Mouse (Mus musculus): Measurements from ENCODE around the gene Cxcl13. TPM values are rescaled to one million over a fixed set of nuclear protein-coding genes. Genes with fewer than 3 reads are reported as not detected.

Cxcl13 gene
- polyA plus RNA-seq (2015; fragmentation: Nextera tagmentation; extraction: Ambion mirVana): not detected in 2 replicates

DNA sequence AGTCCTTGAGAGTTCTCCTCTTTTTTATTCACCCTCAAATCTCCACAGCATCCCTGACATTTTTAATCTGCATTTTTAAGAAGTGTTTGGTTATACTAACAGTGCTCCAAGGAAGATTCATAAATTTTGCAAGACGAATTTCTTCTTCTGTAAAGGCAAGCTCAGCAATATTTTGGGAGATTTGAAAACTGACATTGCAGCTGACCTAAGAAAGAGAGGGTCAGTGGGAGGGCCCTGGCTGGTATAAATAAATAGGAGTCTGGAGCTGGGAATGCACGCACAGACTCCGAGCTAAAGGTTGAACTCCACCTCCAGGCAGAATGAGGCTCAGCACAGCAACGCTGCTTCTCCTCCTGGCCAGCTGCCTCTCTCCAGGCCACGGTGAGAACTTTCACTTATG, at the start of gene Cxcl13:
Gene Cxcl13 (plus strand): TSS at position 301 of the 400 bp plus-strand sequence.
- Histone ChIP-seq H3K27me3 (no peaks in the 10 kb centered on the region), H3K36me3 (no peaks in the 10 kb centered on the region), H3K9me3 (no peaks in the 10 kb centered on the region), H3K4me2 (replicated peaks) (no peak within 1 kb of the TSS), H3K9ac (replicated peaks) (no peak within 1 kb of the TSS), H3K27ac (no peak within 1 kb of the TSS), H3K4me1 (replicated peaks) (no peaks in the 10 kb centered on the region), H3K4me3 (replicated peaks) (no peak within 1 kb of the TSS)
- ATAC-seq: no peak
- 72% methylated on average over 5 of the region's 5 CpGs for WGBS

DNA sequence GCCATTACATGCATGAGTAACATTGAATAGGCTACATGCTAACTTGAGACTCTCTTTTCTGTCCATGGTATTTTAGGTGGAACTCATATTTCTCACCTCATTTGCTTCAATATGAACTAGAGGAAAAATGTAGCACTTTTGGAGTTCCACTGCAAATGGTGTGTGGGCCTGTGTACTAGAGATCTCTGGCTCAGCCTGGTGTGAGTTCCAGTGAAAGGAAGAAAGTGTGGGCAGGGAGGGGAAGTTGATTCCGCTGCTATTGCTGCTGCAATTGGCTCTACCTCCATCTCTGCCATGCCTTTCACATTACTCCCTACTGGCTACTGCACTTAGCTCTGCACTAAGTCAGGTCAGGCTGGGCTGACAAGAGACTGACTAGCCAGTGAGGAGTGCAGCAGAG, 45.7 kb upstream of the Cxcl13 start:
- no peaks in the 10 kb centered on the region for H3K9me3 ChIP-seq
- H3K4me2 ChIP-seq (replicated peaks): no peak overlapping the region
- ATAC-seq: no peak
- no peaks in the 10 kb centered on the region for H3K4me1 ChIP-seq (replicated peaks)
- H3K27ac ChIP-seq: no peak overlapping the region
- no peak overlapping the region for H3K4me3 ChIP-seq (replicated peaks)
- no peaks in the 10 kb centered on the region for H3K36me3 ChIP-seq
- WGBS: 85% methylated on average over 1 of the region's 1 CpGs
- H3K27me3 ChIP-seq: no peaks in the 10 kb centered on the region
- H3K9ac ChIP-seq (replicated peaks): no peak overlapping the region

DNA sequence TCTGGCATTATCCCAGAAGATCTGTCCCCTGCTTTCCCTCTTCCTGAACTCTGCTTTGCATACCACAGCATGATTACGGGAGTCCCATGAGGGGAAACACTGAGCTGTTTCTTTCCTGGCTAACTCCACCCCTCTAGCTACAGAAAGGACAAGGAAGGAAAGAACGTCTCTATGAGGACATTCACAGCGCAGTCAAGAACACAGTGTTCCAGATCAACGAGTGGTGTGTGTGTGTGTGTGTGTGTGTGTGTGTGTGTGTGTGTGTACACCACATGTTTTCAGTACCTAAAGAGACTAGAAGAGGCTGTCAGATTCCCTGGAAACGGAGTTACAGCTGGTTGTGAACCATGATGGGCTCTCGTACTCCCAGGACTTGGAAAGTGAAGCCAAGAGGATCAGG, 38.3 kb upstream of the Cxcl13 start:
- H3K27ac ChIP-seq: no peak overlapping the region
- no peaks in the 10 kb centered on the region for H3K27me3 ChIP-seq
- no peaks in the 10 kb centered on the region for H3K9me3 ChIP-seq
- no peak overlapping the region for H3K4me2 ChIP-seq (replicated peaks)
- no peak overlapping the region for H3K4me3 ChIP-seq (replicated peaks)
- H3K9ac ChIP-seq (replicated peaks): no peak overlapping the region
- no peaks in the 10 kb centered on the region for H3K4me1 ChIP-seq (replicated peaks)
- ATAC-seq: no peak
- 88% methylated on average over 6 of the region's 6 CpGs for WGBS
- no peaks in the 10 kb centered on the region for H3K36me3 ChIP-seq

DNA sequence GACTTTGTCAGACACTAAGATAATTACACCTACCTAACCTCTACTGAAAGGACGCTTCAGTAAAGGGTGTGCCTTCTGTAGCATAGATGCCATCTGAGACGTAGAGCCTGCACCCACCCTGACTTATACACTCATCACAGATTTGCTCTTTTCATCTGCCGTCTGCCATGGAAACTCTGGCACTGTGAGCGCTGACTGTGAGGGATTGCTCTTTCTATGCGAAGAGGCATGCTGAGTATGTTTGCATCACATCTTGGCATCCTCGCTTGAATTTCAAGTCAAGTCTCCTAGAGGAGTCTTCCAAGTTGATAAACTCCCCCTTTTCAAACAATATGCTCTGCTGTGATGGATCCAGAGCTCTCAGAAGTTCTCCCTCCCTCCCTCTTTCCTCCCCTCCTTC, 32.7 kb upstream of the Cxcl13 start:
- Histone ChIP-seq H3K4me2 (replicated peaks) (no peak overlapping the region), H3K36me3 (no peaks in the 10 kb centered on the region), H3K9ac (replicated peaks) (no peak overlapping the region), H3K9me3 (no peaks in the 10 kb centered on the region), H3K4me1 (replicated peaks) (no peaks in the 10 kb centered on the region), H3K27ac (no peak overlapping the region), H3K27me3 (no peaks in the 10 kb centered on the region), H3K4me3 (replicated peaks) (no peak overlapping the region)
- no peak for ATAC-seq
- 83% methylated on average over 6 of the region's 6 CpGs for WGBS

DNA sequence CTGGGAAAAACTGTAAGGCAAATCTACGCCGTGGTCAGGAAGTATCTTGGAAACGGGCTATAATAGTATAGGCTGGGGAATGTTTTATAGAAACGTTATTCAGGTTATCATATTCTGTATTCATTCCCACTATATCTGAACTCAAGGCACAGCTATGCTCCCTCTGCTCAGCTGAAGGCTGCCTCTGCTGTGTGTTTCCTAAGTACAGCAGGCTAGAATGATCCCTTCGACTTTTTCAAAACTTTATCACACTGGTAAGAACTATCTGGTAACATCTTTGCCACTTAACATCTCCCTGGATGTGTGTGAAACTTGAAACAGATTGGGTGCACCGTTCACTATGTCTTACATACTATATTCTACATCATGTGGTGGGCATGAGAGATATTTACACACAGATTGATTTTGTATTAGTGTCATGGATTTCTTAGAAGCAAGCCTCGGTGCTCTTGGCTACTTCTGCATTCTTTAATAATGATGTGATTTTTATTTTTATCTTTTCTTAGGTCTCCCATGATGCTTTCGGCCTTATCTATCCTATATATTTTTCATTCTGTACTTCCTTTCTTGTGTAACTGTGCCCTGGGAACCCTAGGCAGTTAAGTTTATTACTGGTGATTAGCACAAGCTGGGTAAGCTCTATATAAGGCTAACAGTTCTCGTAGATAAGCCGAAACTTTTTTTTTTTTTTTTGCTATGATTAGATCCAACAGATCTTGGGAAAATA, 31.4 kb upstream of the Cxcl13 start:
- no peak overlapping the region for H3K4me3 ChIP-seq (replicated peaks)

DNA sequence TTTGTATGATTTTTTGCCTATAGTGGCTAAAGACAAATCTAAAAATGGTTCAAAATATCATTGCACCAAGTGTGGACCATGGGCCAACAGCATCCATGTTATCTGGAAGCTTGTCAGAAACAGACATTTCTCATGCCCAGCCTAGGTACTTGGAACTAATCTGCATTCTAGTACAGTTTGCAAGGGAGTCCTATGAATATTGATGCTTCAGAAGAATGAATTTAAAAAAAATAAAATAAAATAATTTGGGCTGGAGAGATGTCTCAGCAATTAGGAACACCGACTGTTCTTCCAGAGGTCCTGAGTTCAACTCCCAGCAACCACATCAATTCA, 30.9 kb upstream of the Cxcl13 start:
- Histone ChIP-seq H3K4me1 (replicated peaks) (no peaks in the 10 kb centered on the region), H3K27me3 (no peaks in the 10 kb centered on the region), H3K9ac (replicated peaks) (no peak overlapping the region), H3K4me2 (replicated peaks) (no peak overlapping the region), H3K9me3 (no peaks in the 10 kb centered on the region), H3K27ac (no peak overlapping the region), H3K4me3 (replicated peaks) (no peak overlapping the region), H3K36me3 (no peaks in the 10 kb centered on the region)
- WGBS: 89% methylated on average over 1 of the region's 1 CpGs
- no peak for ATAC-seq

More for the DNA sequence above, 31.4 kb upstream of the Cxcl13 start:
- Histone ChIP-seq H3K9ac (replicated peaks) (no peak overlapping the region), H3K4me1 (replicated peaks) (no peaks in the 10 kb centered on the region), H3K27me3 (no peaks in the 10 kb centered on the region), H3K4me2 (replicated peaks) (no peak overlapping the region), H3K36me3 (no peaks in the 10 kb centered on the region), H3K9me3 (no peaks in the 10 kb centered on the region), H3K27ac (no peak overlapping the region)
- ATAC-seq: no peak
- WGBS: 89% methylated on average over 10 of the region's 10 CpGs

DNA sequence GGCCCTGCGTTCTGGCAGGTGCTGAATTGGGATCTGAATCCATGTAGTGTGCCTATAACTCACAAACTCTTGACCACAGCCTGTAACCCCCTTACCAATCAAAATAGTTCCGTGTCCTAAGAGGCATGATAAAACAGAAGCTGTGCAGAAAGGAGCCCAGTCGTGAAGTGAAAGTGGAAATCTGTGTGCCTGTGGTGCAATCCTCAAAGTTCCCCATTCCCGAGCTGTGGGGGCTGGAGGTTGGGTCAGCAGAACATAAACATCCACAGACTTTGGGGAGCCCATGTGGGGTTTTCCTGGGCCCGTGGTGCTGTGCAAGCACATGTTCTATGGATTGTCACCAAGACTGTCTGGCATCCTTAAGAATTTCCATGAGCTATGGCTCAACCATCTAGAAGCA, 21.7 kb upstream of the Cxcl13 start:
- Histone ChIP-seq H3K4me1 (replicated peaks) (no peaks in the 10 kb centered on the region), H3K36me3 (no peaks in the 10 kb centered on the region), H3K27me3 (no peaks in the 10 kb centered on the region), H3K4me3 (replicated peaks) (no peak overlapping the region), H3K27ac (no peak overlapping the region), H3K9ac (replicated peaks) (no peak overlapping the region), H3K9me3 (no peaks in the 10 kb centered on the region), H3K4me2 (replicated peaks) (no peak overlapping the region)
- WGBS: 77% methylated on average over 5 of the region's 5 CpGs
- no peak for ATAC-seq

DNA sequence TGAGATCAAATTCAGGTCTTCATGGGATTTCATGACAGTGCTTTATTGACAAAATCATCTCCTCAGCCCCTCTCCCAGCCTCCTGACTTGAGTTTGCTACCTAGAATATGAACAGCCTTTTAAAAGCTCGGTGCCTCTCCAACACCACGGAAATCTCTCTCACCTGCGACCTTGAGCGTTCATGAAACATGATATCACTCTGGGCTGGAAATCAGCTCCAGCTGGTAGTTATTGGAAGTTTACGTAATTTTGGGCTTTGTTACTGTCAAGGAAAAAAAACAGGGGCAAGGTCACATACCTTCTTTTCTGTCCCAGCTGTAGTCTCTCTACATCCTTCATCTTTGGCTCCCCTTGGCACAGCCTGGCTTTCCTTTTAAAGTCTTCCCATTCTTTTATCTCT, 20.7 kb upstream of the Cxcl13 start:
- Histone ChIP-seq H3K4me3 (replicated peaks) (no peak overlapping the region), H3K4me1 (replicated peaks) (no peaks in the 10 kb centered on the region), H3K27ac (no peak overlapping the region), H3K9ac (replicated peaks) (no peak overlapping the region), H3K27me3 (no peaks in the 10 kb centered on the region), H3K4me2 (replicated peaks) (no peak overlapping the region), H3K9me3 (no peaks in the 10 kb centered on the region), H3K36me3 (no peaks in the 10 kb centered on the region)
- ATAC-seq: no peak
- 90% methylated on average over 5 of the region's 5 CpGs for WGBS

DNA sequence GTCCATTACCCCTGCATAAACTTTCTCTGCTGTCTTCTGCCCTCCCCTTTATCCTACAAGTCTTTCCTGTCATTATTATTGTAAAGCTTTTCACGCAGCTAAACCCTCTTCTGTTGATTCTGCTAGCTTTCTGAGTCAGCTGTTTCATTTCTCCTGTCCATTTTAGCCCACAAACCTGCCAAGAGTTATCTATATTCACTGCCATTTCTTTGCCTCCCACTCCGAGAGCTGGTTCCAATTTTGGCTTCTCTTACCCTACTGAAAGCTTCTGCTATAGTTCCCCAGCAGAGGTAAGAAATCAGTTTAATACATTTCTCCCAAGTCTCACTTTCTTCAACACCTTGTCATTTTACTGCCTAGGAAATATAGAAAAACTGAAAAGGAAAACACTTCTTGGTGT, 19.6 kb upstream of the Cxcl13 start:
- Histone ChIP-seq H3K27me3 (no peaks in the 10 kb centered on the region), H3K4me3 (replicated peaks) (no peak overlapping the region), H3K27ac (no peak overlapping the region), H3K9me3 (no peaks in the 10 kb centered on the region), H3K4me1 (replicated peaks) (no peaks in the 10 kb centered on the region), H3K4me2 (replicated peaks) (no peak overlapping the region), H3K9ac (replicated peaks) (no peak overlapping the region), H3K36me3 (no peaks in the 10 kb centered on the region)
- no peak for ATAC-seq
- WGBS: 57% methylated on average over 2 of the region's 2 CpGs

DNA sequence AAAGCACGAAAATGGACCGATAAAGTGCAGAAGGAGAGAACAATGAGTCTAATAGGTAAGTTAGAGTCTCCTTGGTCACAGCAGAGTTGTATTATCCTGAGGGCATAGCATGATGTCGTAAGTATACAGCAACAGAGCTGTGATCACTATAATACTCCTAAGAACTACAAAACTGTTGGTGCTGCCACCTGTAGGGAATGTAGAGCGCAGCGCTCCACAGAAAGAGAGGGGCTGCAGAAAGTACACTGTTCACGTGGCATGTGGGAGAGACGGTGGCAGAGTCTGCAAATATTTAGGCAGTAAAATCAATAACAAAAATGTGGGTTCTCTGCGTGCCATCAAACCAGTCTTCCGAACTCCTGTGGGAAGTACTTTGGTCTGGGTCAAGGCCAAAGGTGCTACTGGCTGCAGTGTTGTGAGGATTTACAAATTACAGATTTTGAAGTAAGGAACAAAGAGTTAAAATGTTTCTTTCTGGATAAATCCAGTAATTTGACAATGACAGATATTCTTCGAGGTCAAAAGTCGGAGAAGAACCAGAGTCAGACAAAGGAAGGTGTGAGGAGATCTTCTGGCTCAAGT, 18.6 kb upstream of the Cxcl13 start:
- ATAC-seq: no peak
- no peak overlapping the region for H3K4me3 ChIP-seq (replicated peaks)
- H3K4me1 ChIP-seq (replicated peaks): no peaks in the 10 kb centered on the region
- H3K4me2 ChIP-seq (replicated peaks): no peak overlapping the region
- 82% methylated on average over 11 of the region's 11 CpGs for WGBS
- no peak overlapping the region for H3K27ac ChIP-seq
- no peak overlapping the region for H3K9ac ChIP-seq (replicated peaks)
- H3K9me3 ChIP-seq: no peaks in the 10 kb centered on the region
- no peaks in the 10 kb centered on the region for H3K36me3 ChIP-seq
- no peaks in the 10 kb centered on the region for H3K27me3 ChIP-seq

DNA sequence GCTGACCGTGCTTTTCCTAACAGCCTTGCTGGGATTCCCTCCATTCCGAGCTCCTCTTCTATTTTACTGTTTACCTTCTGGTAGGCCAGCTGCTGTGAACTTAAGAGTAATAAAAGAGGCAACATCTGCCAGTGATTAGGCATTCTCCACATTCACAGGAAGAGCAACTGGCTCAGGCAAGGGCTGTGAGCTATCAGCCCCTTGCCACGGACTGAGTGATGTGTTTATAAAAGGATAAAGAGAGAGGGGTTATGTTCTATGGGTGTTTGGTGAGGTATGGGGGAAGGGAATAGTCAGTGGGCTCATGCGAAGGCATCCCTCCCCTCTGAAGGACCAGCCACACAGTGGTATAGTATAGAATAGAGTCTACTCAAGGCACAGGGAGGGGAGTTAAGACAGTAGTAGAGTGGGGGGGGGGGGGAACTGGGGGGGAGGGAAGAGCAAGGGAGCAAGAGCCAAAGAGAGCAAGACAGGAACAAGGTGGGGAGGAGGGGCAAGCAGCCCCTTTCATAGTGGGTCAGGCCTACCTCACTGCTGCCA, 16.0 kb upstream of the Cxcl13 start:
- Histone ChIP-seq H3K36me3 (no peaks in the 10 kb centered on the region), H3K4me1 (replicated peaks) (no peaks in the 10 kb centered on the region), H3K27ac (no peak overlapping the region), H3K9me3 (no peaks in the 10 kb centered on the region), H3K4me3 (replicated peaks) (no peak overlapping the region), H3K9ac (replicated peaks) (no peak overlapping the region), H3K4me2 (replicated peaks) (no peak overlapping the region), H3K27me3 (no peaks in the 10 kb centered on the region)
- peak; percentile 11; the same call in 1 of the 2 replicates for ATAC-seq
- 72% methylated on average over 4 of the region's 4 CpGs for WGBS

DNA sequence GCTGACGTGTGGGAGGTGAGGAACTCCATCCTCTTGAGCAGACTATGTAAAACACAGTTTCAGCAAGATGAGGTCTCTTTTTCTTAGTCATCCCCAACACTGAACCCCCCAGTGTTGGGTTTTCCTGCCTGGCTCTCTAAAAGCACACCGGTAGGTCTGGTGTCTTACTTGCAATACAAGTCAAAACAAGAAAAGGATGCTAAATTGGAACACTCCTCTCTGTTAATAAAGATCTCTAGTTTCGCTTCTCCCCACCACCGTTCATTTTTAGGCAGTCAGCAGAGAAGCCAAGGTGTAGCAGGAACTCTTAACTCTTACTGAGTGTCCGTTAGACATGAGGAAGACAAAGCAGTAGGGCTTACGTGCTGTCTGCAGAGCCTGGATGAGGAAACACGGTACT, 15.2 kb upstream of the Cxcl13 start:
- no peaks in the 10 kb centered on the region for H3K9me3 ChIP-seq
- 85% methylated on average over 7 of the region's 7 CpGs for WGBS
- no peaks in the 10 kb centered on the region for H3K36me3 ChIP-seq
- H3K4me1 ChIP-seq (replicated peaks): no peaks in the 10 kb centered on the region
- no peak overlapping the region for H3K4me3 ChIP-seq (replicated peaks)
- no peak overlapping the region for H3K27ac ChIP-seq
- H3K27me3 ChIP-seq: no peaks in the 10 kb centered on the region
- H3K9ac ChIP-seq (replicated peaks): no peak overlapping the region
- no peak for ATAC-seq
- no peak overlapping the region for H3K4me2 ChIP-seq (replicated peaks)

DNA sequence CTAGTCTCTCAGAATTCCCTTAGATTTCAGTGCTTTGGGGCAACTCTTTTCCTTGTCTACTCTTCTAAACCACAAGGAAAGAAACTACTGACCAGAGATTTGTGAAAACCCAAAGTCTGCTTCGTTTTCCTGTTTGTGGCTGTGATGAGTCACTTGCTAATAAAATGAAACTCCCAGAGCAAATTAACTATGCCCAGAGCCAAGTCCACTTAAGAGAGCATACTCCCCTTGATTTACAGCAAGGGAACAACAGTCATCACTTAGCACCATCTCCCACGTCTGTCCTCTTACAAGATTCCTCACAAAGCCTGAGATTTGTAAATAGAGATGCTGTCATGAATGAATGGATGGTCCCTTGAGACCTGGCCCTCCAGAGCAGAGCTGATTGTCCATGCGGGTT, 11.6 kb upstream of the Cxcl13 start:
- Histone ChIP-seq H3K9ac (replicated peaks) (no peak overlapping the region), H3K27me3 (no peaks in the 10 kb centered on the region), H3K4me1 (replicated peaks) (no peaks in the 10 kb centered on the region), H3K27ac (no peak overlapping the region), H3K9me3 (peaks cover 3% of the 10 kb centered on the region; the same call in 1 of the 2 replicates), H3K36me3 (no peaks in the 10 kb centered on the region), H3K4me3 (replicated peaks) (no peak overlapping the region), H3K4me2 (replicated peaks) (no peak overlapping the region)
- WGBS: 59% methylated on average over 3 of the region's 3 CpGs
- no peak for ATAC-seq

All from midbrain, embryonic 13.5 days (tissue).